Mouse (Mus musculus) liver, embryonic 14.5 days (tissue): ENCODE measurements around the gene Acaca. TPM values are rescaled to one million over a fixed set of nuclear protein-coding genes. Genes with fewer than 3 reads are reported as not detected.

Experiments used
- ATAC-seq: fragments of 200-750 bp; cut with Nextera tagmentation; 2 replicates; pipeline ENCODE4 v1.8.0; 2017; ENCODE audit warnings: moderate number of reproducible peaks, mild to moderate bottlenecking, moderate library complexity; ENCODE audit not compliant: insufficient read depth
- DNase-seq, 3 experiments: peaks; one replicate each; pipeline ENCODE4 v3.0.0-alpha.2; 2012 to 2013; ENCODE audit warnings: low read depth in 3 of 3, low spot score in 3 of 3
- H3K27ac ChIP-seq: fragments of 300-500 bp; sonication (generic); 2 replicates; pipeline ENCODE4 v1.5.1; 2014; ENCODE audit warnings: moderate library complexity, mild to moderate bottlenecking, control low read depth, inconsistent platforms
- H3K27me3 ChIP-seq: fragments of 300-500 bp; sonication (generic); 2 replicates; pipeline ENCODE4 v1.6.1; 2014; ENCODE audit warnings: mild to moderate bottlenecking, low read length, moderate library complexity; ENCODE audit not compliant: control insufficient read depth, insufficient read depth
- H3K36me3 ChIP-seq: fragments of 300-500 bp; sonication (generic); replicated peaks from 2 replicates; pipeline ENCODE4 v1.6.1; 2014; ENCODE audit warnings: low read depth; ENCODE audit not compliant: control insufficient read depth, insufficient read depth
- H3K4me1 ChIP-seq, 2 experiments: fragments of 200-500 bp in 1 of 2; fragments of 300-500 bp in 1 of 2; sonication (generic) in 1 of 2; replicated peaks; 2 replicates each; pipeline ENCODE4 v1.6.1; 2012 to 2014; ENCODE audit warnings: antibody characterized with exemption in 1 of 2, inconsistent platforms in 1 of 2, low read length in 1 of 2; ENCODE audit not compliant: control insufficient read depth in 2 of 2, insufficient read depth in 2 of 2
- H3K4me2 ChIP-seq: fragments of 300-500 bp; sonication (generic); 2 replicates; pipeline ENCODE4 v1.6.1; 2014; ENCODE audit warnings: low read depth, mild to moderate bottlenecking, control low read depth, moderate library complexity
- H3K4me3 ChIP-seq, 2 experiments: fragments of 200-500 bp in 1 of 2; fragments of 300-500 bp in 1 of 2; sonication (generic) in 1 of 2; 2 replicates each; pipeline ENCODE4 v1.5.1; 2012 to 2014; ENCODE audit warnings: low read depth in 2 of 2, low read length in 2 of 2, mild to moderate bottlenecking in 2 of 2, control low read depth in 1 of 2, inconsistent platforms in 1 of 2, moderate library complexity in 1 of 2; ENCODE audit not compliant: insufficient read depth in 1 of 2
- H3K9ac ChIP-seq: fragments of 300-500 bp; sonication (generic); replicated peaks from 2 replicates; pipeline ENCODE4 v1.6.1; 2014; ENCODE audit warnings: mild to moderate bottlenecking, control low read depth, moderate library complexity
- H3K9me3 ChIP-seq: fragments of 300-500 bp; sonication (generic); 2 replicates; pipeline ENCODE4 v1.6.1; 2016; ENCODE audit warnings: low read length, mixed read lengths; ENCODE audit not compliant: control insufficient read depth
- CTCF ChIP-seq: IDR thresholded peaks from 2 replicates; pipeline ENCODE4 v1.5.1; 2016; ENCODE audit warnings: antibody characterized with exemption, low read depth, control low read depth
- EP300 ChIP-seq: IDR thresholded peaks from 2 replicates; pipeline ENCODE4 v1.6.1; 2016; ENCODE audit warnings: antibody characterized with exemption, low read depth
- WGBS: fragments of 180-500 bp; shearing (Covaris S2); extraction: QIAGEN DNeasy Blood & Tissue Kit; methylation state at CpG from one replicate; pipeline ENCODE4 v1.1.7; 2014; ENCODE audit not compliant: insufficient replicate concordance; 5-methylcytosine and 5-hydroxymethylcytosine counted together
- polyA plus RNA-seq, 2 experiments: library from polyadenylated mRNA; depleted of rRNA in 1 of 2; stranded (reverse) in 1 of 2; unstranded in 1 of 2; fragments of >200 nt; fragmentation: Nextera tagmentation in 1 of 2; extraction: Ambion mirVana in 1 of 2; gene quantifications; 2 replicates each; pipeline versions ENCODE4 v1.2.1 to v1.2.3; 2012 to 2014

Acaca gene
- polyA plus RNA-seq, 2 experiments: 4.7 to 6.6 TPM

- WGBS: 68% methylated on average over 4 of the region's 4 CpGs
- no peak for ATAC-seq
- H3K27ac ChIP-seq: no peak overlapping the region
- H3K27me3 ChIP-seq: no peaks in the 10 kb centered on the region; the same call in 1 of the 2 replicates
- no peak for DNase-seq
- H3K9me3 ChIP-seq: no peaks in the 10 kb centered on the region
- no peaks in the 10 kb centered on the region for H3K36me3 ChIP-seq
- no peak overlapping the region for H3K9ac ChIP-seq
- no peaks in the 10 kb centered on the region; a peak in 1 of 4 replicates for H3K4me1 ChIP-seq
- no peak overlapping the region for H3K4me2 ChIP-seq
- H3K4me3 ChIP-seq: no peak overlapping the region
- TF ChIP-seq CTCF (no peak), EP300 (no peak)
Observed at GRCm38 (mm10) chr11:84164561-84164960, 35.1 kb downstream of the Acaca start.

- no peaks in the 10 kb centered on the region; a peak in 1 of 4 replicates for H3K4me1 ChIP-seq
- H3K9ac ChIP-seq: no peak within 1 kb of the TSS
- WGBS: 68% methylated on average over 5 of the region's 5 CpGs
- ATAC-seq: no peak
- H3K9me3 ChIP-seq: no peaks in the 10 kb centered on the region
- no peak within 1 kb of the TSS for H3K4me3 ChIP-seq
- no peak within 1 kb of the TSS for H3K27ac ChIP-seq
- DNase-seq: no peak
- no peak for TF ChIP-seq EP300
- TF ChIP-seq CTCF: no peak
- no peak within 1 kb of the TSS for H3K4me2 ChIP-seq
- no peaks in the 10 kb centered on the region; the same call in 1 of the 2 replicates for H3K27me3 ChIP-seq
- no peaks in the 10 kb centered on the region for H3K36me3 ChIP-seq
Observed at GRCm38 (mm10) chr11:84167046-84167526, 37.6 kb downstream of the Acaca start, which contains the start of gene Gm11437. TSS of gene Gm11437 (minus strand) at chr11:84167476.

GRCm38 (mm10) chr11:84168701-84169288, 39.3 kb downstream of the Acaca start:
- no peak for ATAC-seq
- no peak overlapping the region for H3K4me3 ChIP-seq
- H3K27ac ChIP-seq: no peak overlapping the region
- H3K4me2 ChIP-seq: no peak overlapping the region; the same call in 1 of the 2 replicates
- no peaks in the 10 kb centered on the region; the same call in 1 of the 2 replicates for H3K27me3 ChIP-seq
- DNase-seq: peak in 1 of 3 experiments; percentile 26
- no peak overlapping the region for H3K9ac ChIP-seq
- 17% methylated on average over 7 of the region's 7 CpGs for WGBS
- peaks cover under 1 to 6% of the 10 kb centered on the region in 2 experiments for H3K4me1 ChIP-seq
- TF ChIP-seq CTCF (peak; percentile 63), EP300 (no peak)
- H3K9me3 ChIP-seq: no peaks in the 10 kb centered on the region
- H3K36me3 ChIP-seq: no peaks in the 10 kb centered on the region

- TF ChIP-seq EP300: no peak
- no peaks in the 10 kb centered on the region for H3K9me3 ChIP-seq
- no peak for ATAC-seq
- H3K4me3 ChIP-seq: no peak overlapping the region
- 64% methylated on average over 11 of the region's 11 CpGs for WGBS
- H3K9ac ChIP-seq: no peak overlapping the region
- peaks cover 3 to 9% of the 10 kb centered on the region in 2 experiments for H3K4me1 ChIP-seq
- no peak overlapping the region for H3K27ac ChIP-seq
- no peaks in the 10 kb centered on the region for H3K36me3 ChIP-seq
- H3K4me2 ChIP-seq: no peak overlapping the region
- DNase-seq: no peak
- H3K27me3 ChIP-seq: no peaks in the 10 kb centered on the region
Observed at GRCm38 (mm10) chr11:84172539-84173435, 43.3 kb downstream of the Acaca start.

- peak overlapping the region in 1 of 2 experiments; percentile 68; a peak in 2 of 4 replicates for H3K4me3 ChIP-seq
- TF ChIP-seq CTCF (no peak), EP300 (no peak)
- no peaks in the 10 kb centered on the region for H3K27me3 ChIP-seq
- ATAC-seq (no peak), DNase-seq (no peak)
- H3K9ac ChIP-seq: peak overlapping the region; percentile 80
- WGBS: 45% methylated on average over 4 of the region's 4 CpGs
- no peak overlapping the region for H3K27ac ChIP-seq
- no peaks in the 10 kb centered on the region for H3K9me3 ChIP-seq
- no peaks in the 10 kb centered on the region for H3K36me3 ChIP-seq
- peak overlapping the region; percentile 76 for H3K4me2 ChIP-seq
- H3K4me1 ChIP-seq: peaks cover 17 to 25% of the 10 kb centered on the region in 2 experiments
Observed at GRCm38 (mm10) chr11:84178571-84178970, 49.1 kb downstream of the Acaca start.
